Mouse (Mus musculus) thymus, adult 2 months (tissue): ENCODE measurements around the gene Epgn.

ENCODE experiments used
- CTCF ChIP-seq: fragments of 200-500 bp; IDR thresholded peaks from 2 replicates; pipeline ENCODE4 v1.5.1; 2012; ENCODE audit warnings: mild to moderate bottlenecking, control low read depth, low read length, moderate library complexity, borderline replicate concordance; ENCODE audit not compliant: control insufficient read depth, poor library complexity, insufficient read depth; ENCODE audit errors: extremely low read depth
- POLR2A ChIP-seq: fragments of 200-500 bp; IDR thresholded peaks from 2 replicates; pipeline ENCODE4 v1.6.1; 2012; ENCODE audit warnings: mild to moderate bottlenecking, low read length, control low read depth, moderate library complexity; ENCODE audit not compliant: control insufficient read depth, poor library complexity, insufficient read depth; ENCODE audit errors: extremely low read depth

DNA sequence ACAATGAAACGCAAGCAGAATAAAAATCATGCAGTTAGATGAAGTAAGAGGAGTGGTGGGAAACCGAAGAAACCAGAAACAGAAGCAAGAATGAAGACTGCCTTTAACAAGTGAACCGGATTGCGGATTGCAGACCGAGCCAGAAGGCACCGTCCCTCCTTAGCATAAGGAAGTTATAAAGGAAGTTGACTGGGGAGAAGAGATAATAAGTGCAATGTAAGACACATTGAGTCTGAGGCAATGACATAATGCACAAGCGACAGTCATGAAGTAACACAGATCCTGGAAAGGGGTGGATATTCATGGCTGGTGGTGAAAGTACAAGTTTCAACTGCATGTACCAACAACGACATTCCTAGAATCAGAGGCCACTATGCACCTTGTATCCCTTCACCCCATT lies 4.2 kb upstream of the Epgn start:
- TF ChIP-seq POLR2A = no peak
- TF ChIP-seq CTCF = no peak
